In the genomic region with DNA sequence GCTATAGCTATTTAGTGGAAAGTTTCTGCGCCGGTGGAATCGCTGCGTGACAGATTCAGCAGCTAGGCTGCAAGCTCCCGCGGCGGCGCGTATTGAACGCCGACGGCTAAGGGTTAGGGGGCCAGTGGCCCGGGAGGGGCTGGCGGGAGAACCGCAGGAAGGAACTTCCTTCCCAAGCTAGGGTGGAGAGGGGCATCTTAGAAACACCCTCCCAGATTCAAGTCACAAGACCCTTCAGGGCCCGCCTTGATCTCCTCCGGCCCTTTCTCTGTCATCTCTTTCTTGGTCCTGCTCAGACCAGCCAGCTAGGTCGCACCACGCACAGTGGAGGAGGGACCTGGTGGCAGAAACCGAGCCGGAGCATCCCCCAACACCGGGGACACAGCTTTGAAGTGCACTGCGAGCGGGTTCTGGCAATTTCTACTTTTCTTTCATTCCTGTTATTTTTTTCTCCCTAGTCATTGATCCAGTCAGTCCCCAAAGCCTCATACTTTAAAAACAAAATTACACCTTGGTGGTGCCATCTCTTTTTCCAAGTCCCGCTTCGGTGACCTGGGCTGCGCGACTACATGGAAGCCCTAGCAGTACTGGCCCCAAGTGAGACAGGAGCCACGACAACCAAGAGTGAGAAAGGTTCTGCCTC, we compare ENCODE assay signal across 9 mouse cellular contexts. TPM values are rescaled to one million over a fixed set of nuclear protein-coding genes. Genes with fewer than 3 reads are reported as not detected.
DNase-seq lines count a peak whose midpoint lies in the region; ATAC-seq lines count a peak whose summit lies in the region.
"Had no signal": no experiment of that assay in that cellular context is flagged by ENCODE, and none has a peak within 500 bp of the region (broad histone marks: within the 10 kb centered on the region; RNA-seq: fewer than 3 reads in every experiment).

No protein-coding gene starts in this region.

- H3K36me3 ChIP-seq in forebrain, embryonic 15.5 days: no peaks in the 10 kb centered on the region
- no peaks in the 10 kb centered on the region for H3K36me3 ChIP-seq in intestine, embryonic 15.5 days

- peak overlapping the region; percentile 82 for H3K4me3 ChIP-seq in forebrain, embryonic 15.5 days
- H3K4me3 ChIP-seq in intestine, embryonic 15.5 days (replicated peaks): peak overlapping the region; percentile 57

- intact Hi-C loops in gastrocnemius, postnatal 14 days (cut with DNase I; ENCODE audit: low total_unique reads): no loop called here

- H3K9me3 ChIP-seq in forebrain, embryonic 15.5 days: no peaks in the 10 kb centered on the region
- no peaks in the 10 kb centered on the region for H3K9me3 ChIP-seq in intestine, embryonic 15.5 days

- H3K27me3 ChIP-seq in forebrain, embryonic 15.5 days: no peaks in the 10 kb centered on the region; the same call in 1 of the 2 replicates
- H3K27me3 ChIP-seq in intestine, embryonic 15.5 days (replicated peaks): peaks cover 3% of the 10 kb centered on the region; the same call in 1 of the 2 replicates

- H3K4me2 ChIP-seq in forebrain, embryonic 15.5 days (replicated peaks): peak overlapping the region; percentile 93
- peak overlapping the region; percentile 84 for H3K4me2 ChIP-seq in intestine, embryonic 15.5 days (replicated peaks)

- DNase-seq in gastrocnemius, postnatal 14 days: peak; percentile 10
- no peak for DNase-seq in gastrocnemius, postnatal 25 days
- peak; percentile 20 for DNase-seq in adrenal gland, postnatal 10 days
- DNase-seq in spleen, adult 12 weeks (ENCODE audit: low spot score): no peak
- no peak for DNase-seq in urinary bladder, postnatal 10 days (ENCODE audit: low spot score)

- peak; percentile 31 for ATAC-seq in forebrain, embryonic 15.5 days (replicated peaks)
- ATAC-seq in intestine, embryonic 15.5 days: peak; percentile 27; the same call in 1 of the 2 replicates
- ATAC-seq in megakaryocyte progenitor cell, adult 5-6 weeks (replicated peaks; ENCODE audit: poor library complexity): peak; percentile 32; the same call in 1 of the 2 replicates
- ATAC-seq: Patski had no signal

- WGBS in forebrain, embryonic 15.5 days: 2% methylated on average over 29 of the region's 29 CpGs
- WGBS in intestine, embryonic 15.5 days: 3% methylated on average over 29 of the region's 29 CpGs

- H3K9ac ChIP-seq in forebrain, embryonic 15.5 days (replicated peaks): peak overlapping the region; percentile 78
- peak overlapping the region; percentile 28 for H3K9ac ChIP-seq in intestine, embryonic 15.5 days

- peaks cover 40% of the 10 kb centered on the region for H3K4me1 ChIP-seq in forebrain, embryonic 15.5 days
- H3K4me1 ChIP-seq in intestine, embryonic 15.5 days (replicated peaks): peaks cover 16% of the 10 kb centered on the region; the same call in 1 of the 2 replicates

- peak overlapping the region; percentile 84 for H3K27ac ChIP-seq in forebrain, embryonic 15.5 days (replicated peaks)
- H3K27ac ChIP-seq in intestine, embryonic 15.5 days: peak overlapping the region; percentile 69

RNA-seq across cellular contexts. Expression of gene Foxp2, which starts 1.1 kb away (rescaled TPM):
- 1 to 10 TPM; 1.2 to 1.4 TPM for total RNA-seq in gastrocnemius, postnatal 14 days (2021)
- 1 to 10 TPM; 1.0 to 1.6 TPM for total RNA-seq in gastrocnemius, postnatal 25 days (2021)
- total RNA-seq in adrenal gland, postnatal 10 days (2021): 1 to 10 TPM; 5.5 to 7.0 TPM
- polyA plus RNA-seq in forebrain, embryonic 15.5 days (2015; fragmentation: Nextera tagmentation; extraction: Ambion mirVana): 38.4 and 43.4 TPM in 2 replicates
- 15.7 and 18.2 TPM in 2 replicates for polyA plus RNA-seq in intestine, embryonic 15.5 days (2015; fragmentation: Nextera tagmentation; extraction: Ambion mirVana)
- not detected in 2 replicates for total RNA-seq in megakaryocyte progenitor cell, adult 5-6 weeks (2015)
- not detected in 2 replicates for total RNA-seq in megakaryocyte progenitor cell, adult 5-6 weeks (2017)
- polyA plus RNA-seq: Patski had no signal

Comparison
In these comparisons a context has a peak if more than half of its experiments do, and no peak if none do; other contexts are left out.
1. DNase-seq: peak in gastrocnemius, postnatal 14 days (single experiment) and adrenal gland, postnatal 10 days (single experiment); none in gastrocnemius, postnatal 25 days (single experiment), spleen, adult 12 weeks (single experiment) and urinary bladder, postnatal 10 days (single experiment).
2. Peak in every context shown above with its lines, with median percentiles within 50 percentile points of each other: ATAC-seq.